Mouse (Mus musculus): ENCODE measurements around the gene Arrdc2. TPM values are rescaled to one million over a fixed set of nuclear protein-coding genes. Genes with fewer than 3 reads are reported as not detected.
"Not testable (repeated sequence)": the region's sequence is repeated elsewhere in the genome, so short reads cannot be mapped to it uniquely, and the experiment has no call there.

Gene Arrdc2
- polyA plus RNA-seq, 1 experiment from 2014 or later: 3.8 TPM

DNA sequence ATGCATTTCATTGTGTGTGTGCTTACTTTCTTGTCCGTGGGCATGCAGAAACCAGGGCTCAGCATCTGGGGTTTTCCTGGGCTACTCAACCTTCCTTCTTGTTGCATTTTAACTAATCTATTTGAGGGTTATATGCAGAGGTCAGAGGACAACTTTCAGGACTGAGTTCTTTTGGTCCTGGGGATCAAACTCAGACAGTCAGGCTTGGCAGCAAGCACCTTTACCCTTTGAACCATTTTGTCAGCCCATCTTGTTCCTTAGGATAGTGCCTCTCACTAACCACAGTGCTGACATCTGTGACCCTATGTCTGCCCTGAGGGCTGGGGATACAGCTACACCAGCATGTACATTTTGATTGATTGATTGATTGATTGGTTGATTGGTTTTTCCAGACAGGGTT is 11.7 kb downstream of the Arrdc2 start:
- Histone ChIP-seq H3K36me3 (no peaks in the 10 kb centered on the region), H3K4me3 (no peak overlapping the region), H3K4me1 (peaks cover 9% of the 10 kb centered on the region; the same call in 1 of the 2 replicates), H3K27me3 (ENCODE audit: insufficient read depth, poor library complexity, severe bottlenecking) (peaks cover 13% of the 10 kb centered on the region; the same call in 1 of the 2 replicates), H3K9me3 (no peaks in the 10 kb centered on the region), H3K27ac (no peak overlapping the region)
- WGBS: 80% methylated on average over 1 of the region's 1 CpGs
- no peak for DNase-seq (ENCODE audit: low spot score)

DNA sequence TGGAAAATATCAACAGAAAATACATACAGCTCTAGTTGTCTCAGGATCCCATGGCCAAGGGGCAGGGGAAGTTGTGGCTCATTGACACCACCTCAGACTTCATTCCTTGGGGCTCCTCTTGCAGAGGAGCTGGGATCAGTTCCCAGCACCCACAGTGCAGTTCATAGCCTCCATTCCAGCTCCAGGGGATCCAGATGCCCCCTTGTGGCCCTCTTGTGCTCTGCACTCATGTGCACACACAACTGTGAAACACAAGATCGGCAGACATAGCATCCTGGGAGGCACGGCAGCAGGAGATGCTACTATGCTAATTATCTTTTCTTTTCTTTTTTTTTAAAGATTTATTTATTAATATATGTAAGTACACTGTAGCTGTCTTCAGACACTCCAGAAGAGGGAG is 12.5 kb downstream of the Arrdc2 start:
- Histone ChIP-seq H3K27ac (no peak overlapping the region), H3K4me3 (no peak overlapping the region), H3K9me3 (no peaks in the 10 kb centered on the region), H3K27me3 (ENCODE audit: insufficient read depth, poor library complexity, severe bottlenecking) (peaks cover 14% of the 10 kb centered on the region; the same call in 1 of the 2 replicates), H3K36me3 (no peaks in the 10 kb centered on the region), H3K4me1 (peaks cover 5% of the 10 kb centered on the region; the same call in 1 of the 2 replicates)
- WGBS: 99% methylated on average over 2 of the region's 2 CpGs
- DNase-seq (ENCODE audit: low spot score): no peak

DNA sequence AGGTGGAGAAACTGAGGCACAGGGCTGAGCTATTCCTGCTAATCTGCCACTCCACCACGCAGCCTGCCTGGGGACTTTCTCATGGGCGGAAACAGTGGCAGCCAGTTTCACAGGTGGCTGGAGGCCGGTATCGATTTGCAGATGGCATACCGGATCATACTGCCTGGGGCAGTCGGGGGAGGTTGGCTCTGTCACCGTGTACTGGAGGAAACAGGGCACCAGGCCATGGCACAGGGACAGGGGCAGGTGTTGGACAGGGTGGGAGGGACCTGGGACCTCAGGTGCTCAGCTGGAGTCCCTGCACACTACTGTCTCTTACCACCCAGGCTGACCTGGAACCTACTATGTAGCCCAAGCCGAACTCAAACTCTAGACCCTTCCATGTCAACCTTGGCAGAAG is 13.7 kb downstream of the Arrdc2 start:
- 78% methylated on average over 8 of the region's 8 CpGs for WGBS
- DNase-seq (ENCODE audit: low spot score): no peak
- peaks cover 26% of the 10 kb centered on the region for H3K27me3 ChIP-seq (ENCODE audit: insufficient read depth, poor library complexity, severe bottlenecking)
- H3K4me3 ChIP-seq: no peak overlapping the region
- no peak overlapping the region for H3K27ac ChIP-seq
- H3K9me3 ChIP-seq: no peaks in the 10 kb centered on the region
- H3K4me1 ChIP-seq: peaks cover 5% of the 10 kb centered on the region; the same call in 1 of the 2 replicates
- H3K36me3 ChIP-seq: no peaks in the 10 kb centered on the region

DNA sequence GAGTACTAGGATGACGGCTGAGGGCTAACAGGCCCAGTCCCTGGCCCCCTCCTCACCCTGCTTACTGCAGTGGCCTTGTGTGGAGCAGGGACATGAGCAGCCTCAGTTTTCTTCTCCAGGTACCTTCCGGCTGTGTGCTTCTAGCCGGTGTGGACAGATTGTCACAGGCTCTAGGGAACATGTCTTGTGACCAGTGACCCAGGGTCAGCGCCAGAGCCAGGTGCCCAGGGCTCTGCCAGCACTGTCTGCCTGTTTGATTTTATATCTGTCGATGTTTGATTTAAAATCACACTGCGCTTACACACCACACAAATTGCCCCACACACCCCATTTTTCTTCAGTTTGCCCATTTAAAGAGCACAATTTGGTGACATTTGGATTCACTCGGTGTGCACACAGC is 15.7 kb downstream of the Arrdc2 start:
- Histone ChIP-seq H3K27me3 (ENCODE audit: insufficient read depth, poor library complexity, severe bottlenecking) (peaks cover 42% of the 10 kb centered on the region), H3K36me3 (no peaks in the 10 kb centered on the region), H3K4me3 (no peak overlapping the region), H3K4me1 (peaks cover 9% of the 10 kb centered on the region), H3K27ac (no peak overlapping the region), H3K9me3 (peaks cover 5% of the 10 kb centered on the region; the same call in 1 of the 2 replicates)
- 80% methylated on average over 7 of the region's 7 CpGs for WGBS
- DNase-seq (ENCODE audit: low spot score): no peak

DNA sequence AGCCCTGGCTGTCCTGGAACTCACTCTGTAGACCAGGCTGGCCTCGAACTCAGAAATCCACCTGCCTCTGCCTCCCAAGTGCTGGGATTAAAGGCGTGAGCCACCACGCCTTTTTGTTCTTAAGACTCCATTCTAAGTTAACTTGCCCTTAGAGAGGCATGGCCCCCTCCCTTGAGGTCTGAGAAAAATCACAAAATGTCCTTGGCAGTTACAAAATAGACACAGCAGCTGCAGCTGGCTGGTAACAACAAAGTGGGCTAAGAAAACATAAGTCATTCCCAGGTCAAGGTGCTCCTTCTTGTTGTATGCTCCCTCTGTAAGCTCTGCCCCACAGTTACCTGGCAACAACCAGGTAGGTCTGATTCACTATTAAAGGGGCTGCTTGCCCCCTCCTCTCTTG is 16.9 kb downstream of the Arrdc2 start:
- H3K4me3 ChIP-seq; H3K36me3 ChIP-seq; H3K9me3 ChIP-seq; H3K4me1 ChIP-seq; H3K27ac ChIP-seq; DNase-seq (ENCODE audit: low spot score): not testable (repeated sequence)
- WGBS: 77% methylated on average over 3 of the region's 3 CpGs
- H3K27me3 ChIP-seq (ENCODE audit: insufficient read depth, poor library complexity, severe bottlenecking): peaks cover 49% of the 10 kb centered on the region

DNA sequence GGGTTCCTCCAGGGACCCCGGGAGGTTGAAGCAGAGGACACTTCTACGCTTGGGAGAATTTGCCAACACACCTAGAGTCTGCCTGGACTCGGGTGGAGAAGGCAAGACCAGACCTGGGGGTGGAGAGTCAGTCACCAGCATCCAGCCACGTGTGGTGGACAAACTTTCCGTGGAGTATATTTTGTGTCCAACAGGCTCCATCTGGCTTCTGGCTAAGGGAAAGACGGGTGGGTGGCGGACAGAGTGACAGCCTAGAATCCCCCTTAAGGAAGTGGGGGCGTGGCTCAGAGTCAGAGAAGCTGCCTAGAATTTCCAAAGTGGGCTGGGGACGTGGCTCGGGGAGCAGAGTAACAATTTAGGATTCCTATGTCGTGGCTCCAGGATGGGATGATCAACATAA is 17.5 kb downstream of the Arrdc2 start:
- no peaks in the 10 kb centered on the region for H3K36me3 ChIP-seq
- peaks cover 7% of the 10 kb centered on the region; the same call in 1 of the 2 replicates for H3K9me3 ChIP-seq
- H3K27me3 ChIP-seq (ENCODE audit: insufficient read depth, poor library complexity, severe bottlenecking): peaks cover 55% of the 10 kb centered on the region
- no peak for DNase-seq (ENCODE audit: low spot score)
- H3K27ac ChIP-seq: no peak overlapping the region
- peaks cover 12% of the 10 kb centered on the region for H3K4me1 ChIP-seq
- H3K4me3 ChIP-seq: no peak overlapping the region
- WGBS: 44% methylated on average over 11 of the region's 11 CpGs

DNA sequence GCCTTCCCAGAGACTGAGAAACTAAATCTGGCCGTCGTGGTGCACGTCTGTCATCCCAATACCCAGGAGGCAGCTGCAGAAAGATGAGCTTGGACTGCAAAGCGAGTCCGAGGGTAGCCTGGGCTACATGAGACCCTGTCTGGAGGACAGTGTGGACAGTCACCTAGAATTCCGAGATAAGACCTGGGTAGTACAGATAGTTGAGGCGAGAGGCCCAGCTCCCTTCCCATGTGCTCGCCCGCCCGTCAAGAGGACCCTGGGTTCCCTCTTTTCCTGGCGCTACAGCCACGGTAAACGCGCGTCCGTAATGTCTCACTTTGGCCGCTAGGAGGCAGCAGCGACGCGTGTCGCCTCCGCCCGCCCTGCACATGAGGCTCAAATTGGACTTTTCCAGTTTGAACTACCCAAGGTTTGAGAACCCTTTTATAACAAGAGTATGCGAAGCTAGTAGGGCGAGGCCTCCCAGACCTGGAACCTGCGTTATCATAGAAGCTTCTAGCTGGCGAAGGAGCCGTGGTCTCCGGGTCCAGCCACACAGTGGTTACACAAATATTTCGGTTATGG is 18.0 kb downstream of the Arrdc2 start:
- no peak for DNase-seq (ENCODE audit: low spot score)
- Histone ChIP-seq H3K36me3 (no peaks in the 10 kb centered on the region), H3K9me3 (peaks cover 7% of the 10 kb centered on the region; the same call in 1 of the 2 replicates), H3K4me3 (no peak overlapping the region), H3K27me3 (ENCODE audit: insufficient read depth, poor library complexity, severe bottlenecking) (peaks cover 60% of the 10 kb centered on the region), H3K4me1 (peaks cover 17% of the 10 kb centered on the region), H3K27ac (no peak overlapping the region)
- WGBS: 15% methylated on average over 30 of the region's 30 CpGs

DNA sequence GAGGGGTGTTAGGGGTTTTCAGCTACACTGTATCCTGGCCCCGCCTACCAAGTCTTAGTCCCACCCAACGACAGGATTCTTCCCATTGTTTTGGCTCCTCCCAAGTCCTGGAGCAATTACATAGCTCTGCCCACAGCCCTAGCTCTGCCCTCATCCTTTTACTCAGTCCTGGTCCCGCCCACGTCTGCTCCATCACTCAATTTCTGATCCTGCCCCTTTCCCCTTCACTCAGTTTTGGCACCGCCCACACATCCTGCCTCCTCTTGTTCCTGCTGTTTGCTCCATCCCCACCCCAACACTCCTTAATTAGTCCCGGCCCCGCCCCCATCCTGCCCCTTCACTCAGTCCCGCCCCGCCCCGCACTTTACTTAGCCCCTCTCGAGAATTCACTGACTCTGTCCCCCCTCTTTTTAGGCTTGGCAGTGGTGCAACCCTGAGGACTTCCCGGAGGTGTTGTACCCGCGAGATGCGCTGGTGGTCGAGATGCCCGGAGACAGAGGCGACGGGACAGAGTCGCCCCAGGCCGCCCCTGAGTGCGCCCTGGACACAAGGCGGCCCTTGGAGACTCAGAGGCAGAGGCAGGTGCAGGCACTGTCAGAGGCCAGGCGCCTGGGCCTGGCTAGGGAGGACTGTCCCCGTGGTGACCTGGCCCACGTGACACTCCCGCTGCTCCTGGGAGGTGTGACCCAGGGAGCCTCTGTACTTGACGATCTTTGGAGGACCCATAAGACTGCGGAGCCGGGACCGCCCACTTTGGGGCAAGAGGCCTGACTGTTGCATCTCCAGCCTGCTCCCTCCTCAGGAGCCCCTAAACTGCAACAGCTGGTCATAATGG is 19.2 kb downstream of the Arrdc2 start:
- no peak for DNase-seq (ENCODE audit: low spot score)
- Histone ChIP-seq H3K27me3 (ENCODE audit: insufficient read depth, poor library complexity, severe bottlenecking) (peaks cover 72% of the 10 kb centered on the region), H3K4me3 (peak overlapping the region; percentile 36), H3K9me3 (peaks cover 7% of the 10 kb centered on the region; the same call in 1 of the 2 replicates), H3K36me3 (no peaks in the 10 kb centered on the region), H3K27ac (0 out of 2 replicates have a peak overlapping the region, but pooled peaks have one; percentile 8), H3K4me1 (peaks cover 19% of the 10 kb centered on the region)
- whole genome bisulfite sequencing: 2% methylated on average over 31 of the region's 31 CpGs

DNA sequence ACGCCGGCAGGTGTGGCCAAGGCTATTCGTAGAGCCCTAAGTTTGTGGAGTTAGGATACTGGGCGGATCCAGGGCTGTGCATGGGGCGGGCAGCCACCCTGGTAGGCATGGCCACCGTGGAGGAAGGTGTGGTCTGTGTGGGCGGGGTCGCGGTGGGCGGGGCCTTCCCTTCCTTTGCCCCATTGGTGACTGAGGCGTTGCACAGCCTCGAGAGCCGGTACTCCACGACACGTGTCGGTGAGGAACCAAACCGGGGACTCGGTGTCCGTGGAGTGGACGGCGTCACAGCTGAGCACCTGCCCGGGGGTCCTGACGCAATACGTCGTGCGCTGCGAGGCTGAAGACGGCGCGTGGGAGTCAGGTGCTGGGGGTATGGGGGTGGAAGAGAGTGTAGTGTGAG is 22.8 kb downstream of the Arrdc2 start:
- peak; percentile 92 for DNase-seq (ENCODE audit: low spot score)
- H3K4me3 ChIP-seq: peak overlapping the region; percentile 46
- peaks cover 22% of the 10 kb centered on the region for H3K4me1 ChIP-seq
- H3K27ac ChIP-seq: no peak overlapping the region; the same call in 1 of the 2 replicates
- peaks cover 83% of the 10 kb centered on the region for H3K27me3 ChIP-seq (ENCODE audit: insufficient read depth, poor library complexity, severe bottlenecking)
- H3K36me3 ChIP-seq: no peaks in the 10 kb centered on the region
- H3K9me3 ChIP-seq: peaks cover 7% of the 10 kb centered on the region; the same call in 1 of the 2 replicates
- WGBS: 8% methylated on average over 30 of the region's 30 CpGs

DNA sequence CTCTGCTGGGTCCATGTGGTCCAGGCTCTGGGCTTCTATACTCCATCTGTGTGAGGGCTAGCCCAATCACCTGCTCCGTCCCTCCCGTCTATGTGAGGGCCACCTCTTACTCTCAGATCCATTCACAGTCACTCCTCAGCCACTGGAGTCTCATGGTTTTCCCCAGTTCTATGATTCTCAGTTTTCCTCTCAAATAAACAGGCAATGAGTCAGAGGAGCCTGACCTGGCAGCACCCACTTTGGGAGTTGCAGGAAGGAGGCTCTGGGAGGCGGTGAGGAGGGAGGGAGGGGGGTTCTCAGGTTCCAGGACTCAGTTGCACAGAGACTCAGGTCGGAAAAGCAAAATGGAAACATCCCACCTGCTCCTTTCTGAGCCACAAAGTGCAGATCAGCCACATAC is 26.6 kb downstream of the Arrdc2 start:
- Histone ChIP-seq H3K4me1 (peaks cover 26% of the 10 kb centered on the region), H3K27ac (no peak overlapping the region), H3K9me3 (no peaks in the 10 kb centered on the region), H3K4me3 (no peak overlapping the region), H3K27me3 (ENCODE audit: insufficient read depth, poor library complexity, severe bottlenecking) (peaks cover 81% of the 10 kb centered on the region), H3K36me3 (no peaks in the 10 kb centered on the region)
- 62% methylated on average over 4 of the region's 4 CpGs for WGBS
- DNase-seq (ENCODE audit: low spot score): no peak

DNA sequence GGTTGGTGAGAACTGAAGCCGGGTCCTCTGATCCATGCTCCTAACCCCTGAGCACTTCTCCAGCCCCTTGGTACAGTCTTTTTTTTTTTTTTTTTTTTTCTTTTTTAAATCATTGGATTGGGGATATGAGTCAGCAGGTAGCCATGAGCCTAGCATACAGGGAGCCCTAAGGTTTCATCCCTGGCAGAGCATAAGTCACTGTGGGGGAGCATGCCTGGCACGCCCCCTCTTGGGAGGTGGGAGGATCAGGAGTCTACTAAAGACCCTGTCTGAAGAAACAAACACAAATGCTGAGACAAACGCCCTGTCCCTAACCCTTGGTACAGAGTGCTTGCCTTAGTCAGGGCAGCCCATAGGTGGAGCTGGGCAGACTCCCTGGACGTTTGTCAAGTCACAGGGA is 27.5 kb downstream of the Arrdc2 start:
- no peaks in the 10 kb centered on the region for H3K9me3 ChIP-seq
- no peaks in the 10 kb centered on the region for H3K36me3 ChIP-seq
- H3K27ac ChIP-seq: no peak overlapping the region
- no peak overlapping the region for H3K4me3 ChIP-seq
- DNase-seq (ENCODE audit: low spot score): no peak
- 38% methylated on average over 4 of the region's 4 CpGs for WGBS
- H3K4me1 ChIP-seq: peaks cover 24% of the 10 kb centered on the region
- peaks cover 79% of the 10 kb centered on the region for H3K27me3 ChIP-seq (ENCODE audit: insufficient read depth, poor library complexity, severe bottlenecking)

DNA sequence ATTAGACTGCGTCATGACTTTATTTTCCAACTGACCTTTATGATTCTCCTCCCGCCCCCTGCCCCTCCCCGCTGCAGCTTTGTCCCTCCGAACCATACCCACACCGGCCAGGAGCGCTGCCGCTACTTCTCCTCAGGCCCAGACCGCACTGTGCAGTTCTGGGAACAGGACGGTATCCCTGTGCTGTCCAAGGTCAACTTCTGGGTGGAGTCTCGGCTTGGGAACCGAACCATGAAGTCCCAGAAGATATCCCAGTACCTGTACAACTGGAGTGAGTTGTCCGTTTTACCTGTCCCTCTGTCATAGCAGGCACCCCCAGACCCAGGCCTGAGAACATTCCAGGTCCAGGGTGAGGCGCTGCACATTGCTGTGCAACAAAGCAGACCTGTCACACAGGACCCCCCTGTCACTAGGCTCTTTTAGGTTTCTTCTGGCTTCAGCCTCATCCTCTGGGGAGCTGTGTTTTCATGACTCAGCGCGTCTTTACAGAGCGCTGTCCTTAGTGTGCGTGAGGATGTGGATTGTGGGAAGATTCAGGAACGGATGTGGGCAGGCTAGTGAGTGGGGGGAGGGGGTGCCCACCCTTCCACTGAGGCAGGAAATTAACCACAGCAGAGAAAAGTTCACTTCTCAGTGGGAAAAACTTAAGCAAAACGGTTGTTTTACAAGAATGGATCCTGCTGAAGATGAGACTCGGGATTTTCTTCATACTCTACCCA is 28.4 kb downstream of the Arrdc2 start:
- peaks cover 79% of the 10 kb centered on the region for H3K27me3 ChIP-seq (ENCODE audit: insufficient read depth, poor library complexity, severe bottlenecking)
- WGBS: 65% methylated on average over 20 of the region's 20 CpGs

More for the DNA sequence above, 28.4 kb downstream of the Arrdc2 start:
- Histone ChIP-seq H3K4me1 (peaks cover 17% of the 10 kb centered on the region), H3K36me3 (no peaks in the 10 kb centered on the region), H3K4me3 (no peak overlapping the region), H3K9me3 (no peaks in the 10 kb centered on the region), H3K27ac (no peak overlapping the region)
- no peak for DNase-seq (ENCODE audit: low spot score)

All from heart, embryonic 10.5 days (tissue).